Mouse (Mus musculus) urinary bladder, postnatal 4 days (tissue): ENCODE data around the gene Slc35g2.

Experiments
- DNase-seq, 2 experiments: peaks; one replicate each; pipeline ENCODE4 v3.0.0; 2021 to 2022; ENCODE audit warnings: low spot score in 2 of 2

Gene Slc35g2

GRCm38 (mm10) chr9:100560251-100560890 lies 10.5 kb downstream of the Slc35g2 start:
- no peak for DNase-seq

- DNase-seq, result no peak
Observed at GRCm38 (mm10) chr9:100558991-100559390, 11.9 kb downstream of the Slc35g2 start.

GRCm38 (mm10) chr9:100558023-100558573 lies 12.8 kb downstream of the Slc35g2 start:
- DNase-seq, result no peak

GRCm38 (mm10) chr9:100555686-100556085 lies 15.2 kb downstream of the Slc35g2 start:
- DNase-seq, result no peak

GRCm38 (mm10) chr9:100548313-100548712 lies 22.6 kb downstream of the Slc35g2 start:
- DNase-seq, result no peak

GRCm38 (mm10) chr9:100546594-100546910 lies 24.3 kb downstream of the Slc35g2 start:
- no peak for DNase-seq

- DNase-seq, result peak; percentile 98 to 99
Observed at GRCm38 (mm10) chr9:100545715-100546593, 24.9 kb downstream of the Slc35g2 start, which contains the start of gene Nck1. Nck1 (minus strand) TSS chr9:100546134.

- DNase-seq, result peak in 1 of 2 experiments; percentile 62
Observed at GRCm38 (mm10) chr9:100544948-100545714, 25.8 kb downstream of the Slc35g2 start.

GRCm38 (mm10) chr9:100535618-100536262 lies 35.1 kb downstream of the Slc35g2 start:
- DNase-seq, result no peak

- DNase-seq, result no peak
Observed at GRCm38 (mm10) chr9:100534686-100535085, 36.2 kb downstream of the Slc35g2 start.

- DNase-seq, result no peak
Observed at GRCm38 (mm10) chr9:100532847-100533505, 37.9 kb downstream of the Slc35g2 start.

GRCm38 (mm10) chr9:100531296-100531695 lies 39.6 kb downstream of the Slc35g2 start:
- DNase-seq, result no peak

GRCm38 (mm10) chr9:100525225-100525624 lies 45.7 kb downstream of the Slc35g2 start:
- DNase-seq, result no peak

GRCm38 (mm10) chr9:100522029-100522428 lies 48.9 kb downstream of the Slc35g2 start:
- DNase-seq, result no peak

- no peak for DNase-seq
Observed at GRCm38 (mm10) chr9:100520586-100520985, 50.3 kb downstream of the Slc35g2 start.

- no peak for DNase-seq
Observed at GRCm38 (mm10) chr9:100520012-100520411, 50.9 kb downstream of the Slc35g2 start.

GRCm38 (mm10) chr9:100507581-100507980 lies 63.3 kb downstream of the Slc35g2 start:
- no peak for DNase-seq

- no peak for DNase-seq
Observed at GRCm38 (mm10) chr9:100506652-100507051, 64.2 kb downstream of the Slc35g2 start.

GRCm38 (mm10) chr9:100505498-100505897 lies 65.4 kb downstream of the Slc35g2 start:
- no peak for DNase-seq
